Mouse (Mus musculus): ENCODE measurements around the gene Adprh.

- TF ChIP-seq CTCF (IDR thresholded peaks at IDR 0.05; ENCODE audit: low read depth, low read length) (no peak), POLR2A (IDR thresholded peaks at IDR 0.05; ENCODE audit: borderline replicate concordance, low read depth, low read length) (no peak)
These were observed 10.9 kb downstream of the Adprh start for GRCm38 (mm10) chr16:38441611-38442010.
